Mouse (Mus musculus): Measurements from ENCODE around the gene Slc35a3.

Slc35a3 gene

DNA sequence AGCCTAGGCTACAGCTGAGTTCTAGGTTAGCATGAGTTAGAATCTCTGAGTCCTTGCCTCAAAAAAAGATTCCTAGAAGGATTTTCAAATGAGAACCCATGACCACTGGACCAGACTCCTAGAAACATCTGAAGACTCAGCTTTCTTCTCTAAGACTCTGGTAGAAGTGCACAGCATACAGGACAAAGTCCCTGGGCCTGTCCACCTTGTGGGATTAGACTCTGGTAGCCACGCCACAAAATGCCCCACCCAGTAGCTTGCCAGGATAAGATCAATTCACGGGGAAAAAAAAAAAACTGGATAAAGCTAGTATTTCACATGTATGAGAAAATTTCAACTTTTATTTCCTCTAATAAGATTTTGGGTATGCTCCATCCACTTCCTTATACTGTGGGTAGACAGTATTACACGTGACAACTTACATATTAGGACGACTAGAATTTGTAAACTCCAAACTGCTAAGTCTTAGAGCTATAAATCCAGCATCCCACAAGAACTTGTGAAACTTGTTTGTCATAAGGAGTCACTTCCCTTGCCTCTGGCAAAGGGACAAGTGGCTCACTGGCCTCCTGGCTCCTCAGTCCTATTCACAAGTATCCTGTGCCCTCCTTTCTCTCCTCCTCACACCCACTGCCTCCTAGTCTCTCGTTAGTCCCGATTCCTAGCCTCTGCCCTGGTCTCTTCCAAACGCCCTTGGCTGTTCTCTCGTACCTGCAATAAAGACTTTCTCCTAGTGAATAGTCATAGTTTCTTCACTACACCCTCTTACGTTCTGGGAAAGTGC is 74.7 kb downstream of the Slc35a3 start:
- DNase-seq: no peak

- DNase-seq: no peak
Measured at GRCm38 (mm10) chr3:116635799-116636198, 76.8 kb downstream of the Slc35a3 start.

- no peak for DNase-seq
Measured at GRCm38 (mm10) chr3:116634853-116635252, 77.8 kb downstream of the Slc35a3 start.

DNA sequence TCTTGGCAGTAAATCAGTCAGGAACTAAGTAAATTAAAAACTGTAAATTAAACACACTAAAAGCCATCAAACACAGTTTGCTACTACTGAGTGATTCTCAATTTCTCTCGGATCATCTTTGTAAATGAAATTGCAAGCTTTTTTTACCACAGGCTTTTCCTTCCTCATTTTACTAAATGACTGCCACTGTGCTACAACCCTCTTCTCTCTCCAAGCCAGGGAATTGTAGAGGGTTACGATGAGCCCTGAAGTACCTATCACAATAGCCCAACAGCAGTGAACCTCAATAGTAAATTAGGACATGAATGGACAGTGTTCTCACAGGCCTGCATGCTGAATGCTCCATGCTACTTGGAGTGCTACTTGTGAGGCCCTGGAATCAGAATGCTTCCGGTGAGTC is 78.5 kb downstream of the Slc35a3 start:
- no peak for DNase-seq

- no peak for DNase-seq
Measured at GRCm38 (mm10) chr3:116632971-116633370, 79.7 kb downstream of the Slc35a3 start.

DNA sequence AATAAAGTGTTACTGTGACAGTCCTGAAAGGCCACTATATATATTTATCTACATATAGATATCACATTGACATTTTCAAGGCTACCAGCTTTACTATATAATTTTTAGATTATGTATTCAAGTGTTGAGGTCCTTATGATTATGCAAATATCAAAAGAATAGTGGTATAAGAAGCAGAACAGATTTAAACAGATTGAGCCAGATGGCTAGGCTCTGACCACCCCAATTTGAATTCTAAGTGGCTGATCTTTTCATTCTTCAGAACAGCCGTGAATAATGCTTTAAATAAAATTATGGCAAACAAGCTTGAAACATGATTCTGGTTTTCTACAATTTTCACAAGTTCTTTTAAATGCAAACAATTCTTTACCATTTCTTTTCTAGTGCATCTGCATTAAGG is 81.2 kb downstream of the Slc35a3 start:
- no peak for DNase-seq

- no peak for DNase-seq
Measured at GRCm38 (mm10) chr3:116622641-116623040, 90.0 kb downstream of the Slc35a3 start.

GRCm38 (mm10) chr3:116620636-116621370 is 91.8 kb downstream of the Slc35a3 start:
- no peak for DNase-seq

Measured in right cerebral cortex, postnatal 4 days (tissue).